Mouse (Mus musculus) lung, postnatal 0 days (tissue): ENCODE data around the gene Mllt6. TPM values are rescaled to one million over a fixed set of nuclear protein-coding genes. Genes with fewer than 3 reads are reported as not detected.

Experiments
- ATAC-seq: fragments of 200-750 bp; cut with Nextera tagmentation; 2 replicates; pipeline ENCODE4 v1.8.0; 2017; ENCODE audit warnings: moderate library complexity
- DNase-seq: peaks from one replicate; pipeline ENCODE4 v3.0.0-alpha.2; 2016; ENCODE audit warnings: low spot score
- H3K27ac ChIP-seq: fragments of 300-500 bp; sonication (generic); 2 replicates; pipeline ENCODE4 v1.5.1; 2014; ENCODE audit warnings: antibody characterized with exemption, mild to moderate bottlenecking, low read length, mixed read lengths
- H3K27me3 ChIP-seq: fragments of 300-500 bp; sonication (generic); replicated peaks from 2 replicates; pipeline ENCODE4 v1.6.1; 2014; ENCODE audit warnings: low read length, mixed read lengths; ENCODE audit not compliant: insufficient read depth
- H3K36me3 ChIP-seq: fragments of 300-500 bp; sonication (generic); 2 replicates; pipeline ENCODE4 v1.6.1; 2014; ENCODE audit warnings: low read length, mixed read lengths; ENCODE audit not compliant: insufficient read depth
- H3K4me1 ChIP-seq: fragments of 300-500 bp; sonication (generic); 2 replicates; pipeline ENCODE4 v1.6.1; 2014; ENCODE audit warnings: antibody characterized with exemption, low read depth, low read length, mixed read lengths; ENCODE audit not compliant: insufficient read depth
- H3K4me2 ChIP-seq: fragments of 300-500 bp; sonication (generic); replicated peaks from 2 replicates; pipeline ENCODE4 v1.6.1; 2014; ENCODE audit warnings: low read depth, mild to moderate bottlenecking, low read length, moderate library complexity, mixed read lengths
- H3K4me3 ChIP-seq: fragments of 300-500 bp; sonication (generic); 2 replicates; pipeline ENCODE4 v1.5.1; 2014; ENCODE audit warnings: low read depth, low read length
- H3K9ac ChIP-seq: fragments of 300-500 bp; sonication (generic); replicated peaks from 2 replicates; pipeline ENCODE4 v1.6.1; 2014; ENCODE audit warnings: low read depth, mild to moderate bottlenecking
- H3K9me3 ChIP-seq: fragments of 300-500 bp; sonication (generic); 2 replicates; pipeline ENCODE4 v1.6.1; 2016; ENCODE audit warnings: low read length, mixed read lengths
- CTCF ChIP-seq: IDR thresholded peaks from 2 replicates; pipeline ENCODE4 v1.5.1; 2016; ENCODE audit warnings: antibody characterized with exemption, mild to moderate bottlenecking
- EP300 ChIP-seq: IDR thresholded peaks from 2 replicates; pipeline ENCODE4 v1.6.1; 2016; ENCODE audit warnings: antibody characterized with exemption, mild to moderate bottlenecking, control low read depth
- WGBS: fragments of 180-500 bp; shearing (Covaris S2); extraction: QIAGEN DNeasy Blood & Tissue Kit; methylation state at CpG from one replicate; pipeline ENCODE4 v1.1.7; 2014; 5-methylcytosine and 5-hydroxymethylcytosine counted together
- polyA plus RNA-seq: library from polyadenylated mRNA; unstranded; fragments of >200 nt; fragmentation: Nextera tagmentation; extraction: Ambion mirVana; gene quantifications from 2 replicates; pipeline ENCODE4 v1.2.1, GENCODE M21; 2015

Mllt6 gene
- polyA plus RNA-seq, 1 experiment from 2014 or later: 3.0 TPM

GRCm38 (mm10) chr11:97625551-97625950 lies 37.7 kb upstream of the Mllt6 start:
- no peak for DNase-seq
- no peak for ATAC-seq
- Histone ChIP-seq H3K9me3 (no peaks in the 10 kb centered on the region), H3K36me3 (no peaks in the 10 kb centered on the region), H3K27ac (no peak overlapping the region), H3K4me3 (no peak overlapping the region), H3K9ac (no peak overlapping the region), H3K4me2 (no peak overlapping the region), H3K27me3 (peaks cover 43% of the 10 kb centered on the region; the same call in 1 of the 2 replicates), H3K4me1 (peaks cover 7% of the 10 kb centered on the region)
- no peak for TF ChIP-seq EP300
- TF ChIP-seq CTCF: no peak
- WGBS: 64% methylated on average over 5 of the region's 5 CpGs

GRCm38 (mm10) chr11:97626431-97626830 lies 36.8 kb upstream of the Mllt6 start:
- H3K36me3 ChIP-seq: no peaks in the 10 kb centered on the region
- WGBS: 23% methylated on average over 13 of the region's 13 CpGs
- no peak for TF ChIP-seq EP300
- TF ChIP-seq CTCF: no peak
- no peak overlapping the region for H3K27ac ChIP-seq
- H3K27me3 ChIP-seq: peaks cover 50% of the 10 kb centered on the region; the same call in 1 of the 2 replicates
- no peak overlapping the region for H3K9ac ChIP-seq
- no peak overlapping the region for H3K4me2 ChIP-seq
- peaks cover 7% of the 10 kb centered on the region for H3K4me1 ChIP-seq
- no peak overlapping the region for H3K4me3 ChIP-seq
- no peak for DNase-seq
- no peak for ATAC-seq
- no peaks in the 10 kb centered on the region for H3K9me3 ChIP-seq

- H3K9ac ChIP-seq: no peak overlapping the region
- peak; percentile 76 for DNase-seq
- no peaks in the 10 kb centered on the region for H3K9me3 ChIP-seq
- peaks cover 7% of the 10 kb centered on the region for H3K4me1 ChIP-seq
- peak; percentile 56 for ATAC-seq
- H3K27ac ChIP-seq: no peak overlapping the region
- H3K36me3 ChIP-seq: no peaks in the 10 kb centered on the region
- H3K4me3 ChIP-seq: no peak overlapping the region
- H3K27me3 ChIP-seq: peaks cover 55% of the 10 kb centered on the region; the same call in 1 of the 2 replicates
- no peak overlapping the region for H3K4me2 ChIP-seq
- TF ChIP-seq EP300 (0 out of 2 replicates have a peak, but pooled peaks have one; percentile 29), CTCF (no peak)
- WGBS: 42% methylated on average over 10 of the region's 10 CpGs
Measured at GRCm38 (mm10) chr11:97626850-97627249, 36.4 kb upstream of the Mllt6 start.

DNA sequence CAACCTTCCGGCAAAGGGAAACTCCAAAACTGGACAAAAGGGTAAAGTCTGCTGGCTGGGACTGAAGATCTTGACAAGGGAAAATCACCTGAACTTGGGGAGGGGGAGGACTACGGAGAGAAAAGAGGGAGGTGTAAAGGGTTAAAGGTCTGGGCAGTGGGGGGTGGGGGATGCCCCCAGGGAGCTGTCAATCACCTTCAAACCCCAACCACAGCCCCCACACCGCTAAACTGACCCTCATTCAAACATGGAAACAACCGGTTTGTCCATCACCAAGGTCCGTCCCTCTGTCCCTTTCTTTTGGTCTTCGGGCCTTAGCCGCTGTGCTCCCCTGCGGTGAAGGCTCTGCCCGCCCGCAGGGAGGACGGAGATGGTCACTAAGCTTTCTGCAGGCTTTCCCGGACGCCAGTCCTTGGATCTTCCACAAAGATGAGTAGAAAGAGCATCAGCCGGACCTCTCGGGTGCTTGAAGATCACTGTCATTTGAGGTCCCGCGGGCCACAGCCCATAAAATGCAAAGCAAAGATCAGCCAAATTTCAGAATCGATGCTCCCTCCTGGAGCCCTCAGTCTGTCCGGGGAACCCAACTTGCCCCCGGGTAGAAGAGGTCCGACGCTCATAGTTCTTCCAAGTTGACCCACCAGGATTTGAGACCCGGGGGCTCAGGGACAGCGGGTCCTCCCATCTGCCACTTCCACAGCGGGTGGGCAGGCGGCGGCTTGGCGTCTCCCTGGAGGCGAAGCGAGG lies 35.5 kb upstream of the Mllt6 start:
- Histone ChIP-seq H3K4me3 (peak overlapping the region; percentile 57), H3K4me1 (peaks cover 7% of the 10 kb centered on the region), H3K9me3 (no peaks in the 10 kb centered on the region), H3K4me2 (peak overlapping the region; percentile 92), H3K27ac (no peak overlapping the region), H3K9ac (no peak overlapping the region), H3K36me3 (no peaks in the 10 kb centered on the region), H3K27me3 (peaks cover 55% of the 10 kb centered on the region; the same call in 1 of the 2 replicates)
- ATAC-seq: no peak
- DNase-seq: no peak
- no peak for TF ChIP-seq CTCF
- no peak for TF ChIP-seq EP300
- 12% methylated on average over 30 of the region's 30 CpGs for WGBS

DNA sequence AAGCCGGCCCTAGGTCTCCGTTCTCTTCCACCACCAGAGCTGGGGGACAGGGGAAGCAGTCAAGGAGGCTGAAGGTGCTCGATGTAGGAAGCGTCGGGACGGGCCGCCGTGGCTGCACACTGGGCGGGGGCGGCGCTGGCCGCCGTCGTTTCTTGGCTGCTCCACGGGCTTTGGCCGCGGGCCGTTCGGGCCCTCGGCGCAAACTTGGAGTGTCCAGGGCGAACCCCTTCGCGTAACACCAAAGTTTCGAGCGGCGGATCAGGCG lies 35.0 kb upstream of the Mllt6 start:
- WGBS: 0% methylated on average over 27 of the region's 28 CpGs
- Histone ChIP-seq H3K4me1 (peaks cover 7% of the 10 kb centered on the region), H3K27me3 (peaks cover 55% of the 10 kb centered on the region; the same call in 1 of the 2 replicates), H3K9ac (no peak overlapping the region), H3K4me3 (peak overlapping the region; percentile 57), H3K27ac (no peak overlapping the region), H3K36me3 (no peaks in the 10 kb centered on the region), H3K9me3 (no peaks in the 10 kb centered on the region), H3K4me2 (peak overlapping the region; percentile 92)
- TF ChIP-seq CTCF (no peak), EP300 (no peak)
- ATAC-seq (peak; percentile 18; the same call in 1 of the 2 replicates), DNase-seq (no peak)

DNA sequence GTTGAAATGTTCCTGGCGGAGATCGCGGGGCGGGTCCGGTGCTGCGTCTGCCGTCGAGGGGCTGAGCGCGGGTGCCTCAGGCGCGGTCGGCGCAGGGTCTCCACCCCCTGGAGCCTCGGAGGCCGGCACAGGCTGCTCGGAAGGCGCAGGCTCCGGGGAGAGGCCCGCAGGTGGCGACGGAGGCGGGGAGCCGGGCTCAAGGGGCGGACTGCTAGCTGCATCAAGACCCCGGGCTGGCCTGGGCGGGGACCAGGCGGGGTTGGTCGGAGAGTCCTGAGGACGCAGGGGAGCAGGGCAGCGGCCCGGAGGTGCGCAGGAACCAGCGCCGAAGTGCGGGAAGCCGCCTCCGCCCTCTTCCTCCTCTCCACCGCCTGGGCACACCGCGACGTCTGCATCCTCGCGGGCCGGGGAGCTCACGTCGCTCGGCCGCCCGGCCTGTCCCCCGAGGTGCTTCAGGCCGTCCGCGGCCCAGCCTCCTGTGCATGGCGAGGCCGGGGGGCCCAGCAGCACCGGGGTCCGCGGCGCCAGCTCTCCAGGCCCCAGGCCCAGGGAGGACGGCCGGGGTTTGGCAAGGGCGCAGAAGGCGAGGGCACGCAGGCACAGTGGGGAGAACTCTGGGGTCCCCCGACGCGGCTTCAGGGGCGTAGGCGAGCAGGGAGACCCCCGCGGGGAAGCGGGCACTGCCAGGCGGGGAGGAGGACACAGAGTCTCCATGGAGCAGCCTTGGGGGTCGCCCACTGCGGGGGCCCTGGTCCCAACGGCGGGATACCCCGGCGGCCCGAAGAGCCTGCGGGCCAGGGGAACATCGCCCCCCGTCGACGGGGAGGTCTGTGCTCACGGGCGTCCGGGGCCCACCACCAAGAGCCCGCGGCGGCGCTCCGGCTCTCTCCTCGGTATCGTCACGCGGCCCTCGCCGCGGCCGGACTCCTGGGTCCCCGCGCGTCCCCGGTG lies 34.4 kb upstream of the Mllt6 start:
- peak; percentile 16 for ATAC-seq
- H3K9me3 ChIP-seq: no peaks in the 10 kb centered on the region
- H3K27me3 ChIP-seq: peaks cover 55% of the 10 kb centered on the region; the same call in 1 of the 2 replicates
- TF ChIP-seq EP300 (no peak), CTCF (no peak)
- H3K4me2 ChIP-seq: peak overlapping the region; percentile 92
- peaks cover 7% of the 10 kb centered on the region for H3K4me1 ChIP-seq
- peak; percentile 48 for DNase-seq
- H3K27ac ChIP-seq: no peak overlapping the region
- H3K9ac ChIP-seq: peak overlapping the region; percentile 36; the same call in 1 of the 2 replicates
- no peaks in the 10 kb centered on the region for H3K36me3 ChIP-seq
- peak overlapping the region; percentile 57 for H3K4me3 ChIP-seq
- WGBS: under 1% methylated on average over 67 of the region's 106 CpGs
